Mouse (Mus musculus) MEL (cell line): Measurements from ENCODE around the gene Brsk2. TPM values are rescaled to one million over a fixed set of nuclear protein-coding genes. Genes with fewer than 3 reads are reported as not detected.

Experiments used
- DNase-seq: peaks from one replicate; pipeline ENCODE4 v3.0.0; 2011; ENCODE audit warnings: low read depth, low spot score
- H3K27ac ChIP-seq: 2 replicates; pipeline ENCODE4 v1.5.1; 2012; ENCODE audit warnings: low read depth, mild to moderate bottlenecking, control low read depth, low read length, moderate library complexity; ENCODE audit not compliant: control insufficient read depth
- H3K27me3 ChIP-seq, 2 experiments: fragments of 150-350 bp in 1 of 2; sonication (generic) in 1 of 2; 2 replicates each; pipeline ENCODE4 v1.6.1; 2012; ENCODE audit warnings: low read length in 2 of 2, mild to moderate bottlenecking in 2 of 2, improper control_type of control experiment in 1 of 2, moderate library complexity in 1 of 2; ENCODE audit not compliant: insufficient read depth in 2 of 2, control insufficient read depth in 1 of 2
- H3K36me3 ChIP-seq, 2 experiments: 2 replicates each; pipeline ENCODE4 v1.6.1; 2012 to 2014; ENCODE audit warnings: low read length in 2 of 2, improper control_type of control experiment in 1 of 2, inconsistent platforms in 1 of 2, mild to moderate bottlenecking in 1 of 2; ENCODE audit not compliant: insufficient read depth in 2 of 2, control insufficient read depth in 1 of 2
- H3K4me1 ChIP-seq, 2 experiments: fragments of 150-350 bp in 1 of 2; sonication (generic) in 1 of 2; 2 replicates each; pipeline ENCODE4 v1.6.1; 2012; ENCODE audit warnings: low read length in 2 of 2, improper control_type of control experiment in 1 of 2, mild to moderate bottlenecking in 1 of 2; ENCODE audit not compliant: insufficient read depth in 2 of 2, control insufficient read depth in 1 of 2
- H3K4me3 ChIP-seq, 2 experiments: fragments of 150-350 bp in 1 of 2; sonication (generic) in 1 of 2; 2 replicates each; pipeline ENCODE4 v1.5.1; 2012; ENCODE audit warnings: low read depth in 2 of 2, low read length in 2 of 2, mild to moderate bottlenecking in 2 of 2, moderate library complexity in 2 of 2, control low read depth in 1 of 2, improper control_type of control experiment in 1 of 2; ENCODE audit not compliant: control insufficient read depth in 1 of 2, insufficient read depth in 1 of 2
- H3K79me2 ChIP-seq: 2 replicates; pipeline ENCODE4 v1.6.1; 2012; ENCODE audit warnings: mild to moderate bottlenecking, low read length, moderate library complexity; ENCODE audit not compliant: control insufficient read depth, poor library complexity, insufficient read depth
- H3K9ac ChIP-seq: 2 replicates; pipeline ENCODE4 v1.6.1; 2012; ENCODE audit warnings: low read depth, mild to moderate bottlenecking, control low read depth, low read length, moderate library complexity; ENCODE audit not compliant: control insufficient read depth, poor library complexity, severe bottlenecking
- H3K9me3 ChIP-seq: fragments of 150-350 bp; sonication (generic); replicated peaks from 2 replicates; pipeline ENCODE4 v1.6.1; 2012; ENCODE audit warnings: mild to moderate bottlenecking, low read length, improper control_type of control experiment, moderate library complexity; ENCODE audit not compliant: insufficient read depth
- CHD1 ChIP-seq: IDR thresholded peaks from 2 replicates; pipeline ENCODE4 v1.6.1; 2012; ENCODE audit warnings: low read depth, mild to moderate bottlenecking, inconsistent platforms, low read length, improper control_type of control experiment
- CHD2 ChIP-seq: IDR thresholded peaks from 2 replicates; pipeline ENCODE4 v1.6.1; 2011; ENCODE audit warnings: low read length, improper control_type of control experiment
- ELF1 ChIP-seq: IDR thresholded peaks from 2 replicates; pipeline ENCODE4 v1.6.1; 2014; ENCODE audit warnings: low read depth, mild to moderate bottlenecking, inconsistent platforms, low read length, improper control_type of control experiment, moderate library complexity
- EP300 ChIP-seq, 2 experiments: IDR thresholded peaks; 2 replicates each; pipeline ENCODE4 v1.6.1; 2011; ENCODE audit warnings: improper control_type of control experiment in 2 of 2, low read length in 2 of 2, low read depth in 1 of 2, mild to moderate bottlenecking in 1 of 2
- ETS1 ChIP-seq: IDR thresholded peaks from 2 replicates; pipeline ENCODE4 v1.6.1; 2012; ENCODE audit warnings: low read depth, mild to moderate bottlenecking, inconsistent platforms, low read length, improper control_type of control experiment, moderate library complexity
- HCFC1 ChIP-seq: IDR thresholded peaks from 2 replicates; pipeline ENCODE4 v1.6.1; 2012; ENCODE audit warnings: low read depth, mild to moderate bottlenecking, inconsistent platforms, low read length, improper control_type of control experiment, moderate library complexity
- MAZ ChIP-seq: IDR thresholded peaks from 2 replicates; pipeline ENCODE4 v1.6.1; 2012; ENCODE audit warnings: low read depth, mild to moderate bottlenecking, inconsistent platforms, low read length, improper control_type of control experiment
- MEF2A ChIP-seq: IDR thresholded peaks from 2 replicates; pipeline ENCODE4 v1.6.1; 2014; ENCODE audit warnings: low read depth, mild to moderate bottlenecking, inconsistent platforms, low read length, improper control_type of control experiment; ENCODE audit not compliant: poor library complexity, insufficient replicate concordance, severe bottlenecking; ENCODE audit errors: extremely low read depth
- MXI1 ChIP-seq: IDR thresholded peaks from 2 replicates; pipeline ENCODE4 v1.6.1; 2011; ENCODE audit warnings: mild to moderate bottlenecking, low read depth, low read length, improper control_type of control experiment
- NELFE ChIP-seq: IDR thresholded peaks from 2 replicates; pipeline ENCODE4 v1.6.1; 2011; ENCODE audit warnings: low read depth, low read length, improper control_type of control experiment
- NRF1 ChIP-seq: IDR thresholded peaks from 2 replicates; pipeline ENCODE4 v1.6.1; 2014; ENCODE audit warnings: low read depth, mild to moderate bottlenecking, inconsistent platforms, low read length, improper control_type of control experiment, moderate library complexity; ENCODE audit not compliant: poor library complexity, insufficient read depth, severe bottlenecking
- POLR2A ChIP-seq, 2 experiments: IDR thresholded peaks; 2 replicates each; pipeline ENCODE4 v1.6.1; 2011 to 2012; ENCODE audit warnings: low read length in 2 of 2, mild to moderate bottlenecking in 2 of 2, control low read depth in 1 of 2, improper control_type of control experiment in 1 of 2, low read depth in 1 of 2, moderate library complexity in 1 of 2; ENCODE audit not compliant: control insufficient read depth in 1 of 2, insufficient read depth in 1 of 2, poor library complexity in 1 of 2
- POLR2AphosphoS2 ChIP-seq: IDR thresholded peaks from 2 replicates; pipeline ENCODE4 v1.6.1; 2011; ENCODE audit warnings: low read length, improper control_type of control experiment
- RAD21 ChIP-seq: IDR thresholded peaks from 2 replicates; pipeline ENCODE4 v1.6.1; 2011; ENCODE audit warnings: mild to moderate bottlenecking, low read depth, low read length, improper control_type of control experiment
- SIN3A ChIP-seq: IDR thresholded peaks from 2 replicates; pipeline ENCODE4 v1.6.1; 2012; ENCODE audit warnings: low read length, improper control_type of control experiment, inconsistent platforms
- TAL1 ChIP-seq: IDR thresholded peaks from 2 replicates; pipeline ENCODE4 v1.6.1; 2012; ENCODE audit warnings: mild to moderate bottlenecking, inconsistent platforms, low read length, moderate library complexity, mixed read lengths
- TBP ChIP-seq: IDR thresholded peaks from 2 replicates; pipeline ENCODE4 v1.8.0; 2011; ENCODE audit warnings: low read depth, low read length, improper control_type of control experiment
- TCF12 ChIP-seq: IDR thresholded peaks from 2 replicates; pipeline ENCODE4 v1.6.1; 2014; ENCODE audit warnings: low read depth, mild to moderate bottlenecking, inconsistent platforms, low read length, improper control_type of control experiment, moderate library complexity
- USF2 ChIP-seq, 2 experiments: IDR thresholded peaks; 2 replicates each; pipeline ENCODE4 v1.6.1; 2011 to 2012; ENCODE audit warnings: improper control_type of control experiment in 2 of 2, low read length in 2 of 2, borderline replicate concordance in 1 of 2, inconsistent platforms in 1 of 2, low read depth in 1 of 2, mild to moderate bottlenecking in 1 of 2; ENCODE audit not compliant: insufficient read depth in 1 of 2
- ZKSCAN1 ChIP-seq: IDR thresholded peaks from 2 replicates; pipeline ENCODE4 v1.6.1; 2012; ENCODE audit warnings: low read depth, mild to moderate bottlenecking, inconsistent platforms, low read length, improper control_type of control experiment, moderate library complexity
- ZNF384 ChIP-seq: IDR thresholded peaks from 2 replicates; pipeline ENCODE4 v1.6.1; 2012; ENCODE audit warnings: low read depth, mild to moderate bottlenecking, inconsistent platforms, low read length, improper control_type of control experiment
- polyA plus RNA-seq, 2 experiments: library from polyadenylated mRNA; stranded (reverse) in 1 of 2; unstranded in 1 of 2; fragments of >175 nt in 1 of 2; fragments of >200 nt in 1 of 2; gene quantifications; 2 replicates each; pipeline versions ENCODE4 v1.2.1 to v1.2.4; 2012; ENCODE audit warnings: low replicate concordance in 2 of 2, low read depth in 1 of 2; ENCODE audit not compliant: insufficient read length in 2 of 2, insufficient read depth in 1 of 2, missing spikeins in 1 of 2
- total RNA-seq: library from RNA; depleted of rRNA; stranded (reverse); fragments of 300-350 nt; gene quantifications from 2 replicates; pipeline ENCODE4 v1.2.3, GENCODE M21; 2012; rRNA removed

Gene Brsk2
- total RNA-seq: 0.19 and 0.39 TPM in 2 replicates
- polyA plus RNA-seq: under 1 TPM in 1 of 2 experiments, not detected in 1; 0.13 TPM

GRCm38 (mm10) chr7:141948906-141949798 is at the start of gene Brsk2:
Gene Brsk2 (plus strand): TSS chr7:141949751.
- no peak for TF ChIP-seq CHD1
- no peak for DNase-seq
- no peaks in the 10 kb centered on the region for H3K36me3 ChIP-seq
- peaks cover 0 to 1% of the 10 kb centered on the region in 2 experiments; a peak in 1 of 4 replicates for H3K27me3 ChIP-seq
- no peak within 1 kb of the TSS for H3K4me3 ChIP-seq
- H3K79me2 ChIP-seq: no peaks in the 10 kb centered on the region
- H3K4me1 ChIP-seq: no peaks in the 10 kb centered on the region
- H3K9ac ChIP-seq: no peak within 1 kb of the TSS
- no peaks in the 10 kb centered on the region for H3K9me3 ChIP-seq
- no peak within 1 kb of the TSS for H3K27ac ChIP-seq

DNA sequence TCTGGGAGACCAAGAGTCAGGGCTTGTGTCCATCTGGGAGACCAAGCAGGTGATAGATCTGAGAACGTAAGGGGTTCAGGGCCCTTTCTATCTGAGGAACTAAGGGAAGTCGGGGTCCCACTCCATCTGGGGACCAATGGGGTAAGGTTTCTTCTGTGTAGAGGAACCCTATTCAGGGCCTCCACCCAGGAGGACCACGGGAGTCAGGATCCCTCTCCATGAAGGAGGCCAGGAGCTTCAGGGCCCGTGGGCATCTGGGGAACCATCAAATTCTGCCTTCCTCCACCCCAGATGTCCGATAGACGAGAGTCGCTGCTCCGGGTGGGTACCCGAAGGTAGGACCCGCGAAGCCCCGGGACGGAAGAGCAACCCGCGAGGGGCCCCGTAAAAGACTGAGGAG is 47.7 kb upstream of the Brsk2 start:
- Histone ChIP-seq H3K9ac (peak overlapping the region; percentile 93), H3K27me3 (no peaks in the 10 kb centered on the region), H3K9me3 (no peaks in the 10 kb centered on the region), H3K4me1 (peaks cover 8 to 26% of the 10 kb centered on the region in 2 experiments), H3K79me2 (peaks cover 45% of the 10 kb centered on the region), H3K4me3 (peak overlapping the region; percentile 87 to 92), H3K36me3 (peaks cover 0 to 24% of the 10 kb centered on the region in 2 experiments; a peak in 3 of 4 replicates), H3K27ac (peak overlapping the region; percentile 57)
- TF ChIP-seq MXI1 (peak; percentile 18; the same call in 1 of the 2 replicates), NELFE (no peak), CHD1 (0 out of 2 replicates have a peak, but pooled peaks have one; percentile 44)
- DNase-seq: peak; percentile 59

- no peaks in the 10 kb centered on the region for H3K9me3 ChIP-seq
- peak overlapping the region; percentile 93 for H3K9ac ChIP-seq
- H3K27me3 ChIP-seq: no peaks in the 10 kb centered on the region
- DNase-seq: peak; percentile 99
- H3K36me3 ChIP-seq: peaks cover 0 to 24% of the 10 kb centered on the region in 2 experiments; a peak in 3 of 4 replicates
- peak overlapping the region; percentile 87 to 92 for H3K4me3 ChIP-seq
- peak overlapping the region; percentile 57 for H3K27ac ChIP-seq
- peaks cover 8 to 26% of the 10 kb centered on the region in 2 experiments for H3K4me1 ChIP-seq
- peaks cover 41% of the 10 kb centered on the region for H3K79me2 ChIP-seq
- TF ChIP-seq ETS1: peak; percentile 58; the same call in 1 of the 2 replicates
- TF ChIP-seq POLR2A (IDR thresholded peaks at IDR 0.05; ENCODE audit: control insufficient read depth in 1 of 2, insufficient read depth in 1 of 2, low read depth in 1 of 2, low read length in 2 of 2, poor library complexity in 1 of 2): peak; percentile 76 to 89
- TF ChIP-seq HCFC1: peak; percentile 79
- peak; percentile 52; the same call in 1 of the 2 replicates for TF ChIP-seq MAZ
- TF ChIP-seq EP300 (IDR thresholded peaks at IDR 0.05; ENCODE audit: low read depth in 1 of 2, low read length in 2 of 2): peak in 1 of 2 experiments; percentile 44; a peak in 2 of 4 replicates
- TF ChIP-seq MEF2A: no peak
- 0 out of 2 replicates have a peak, but pooled peaks have one; percentile 21 for TF ChIP-seq CHD1
- TF ChIP-seq TBP: peak; percentile 86
- peak; percentile 91 for TF ChIP-seq NELFE
- no peak for TF ChIP-seq CHD2
- TF ChIP-seq RAD21: no peak
- TF ChIP-seq ZKSCAN1: no peak
- TF ChIP-seq POLR2AphosphoS2: peak; percentile 87
- no peak for TF ChIP-seq USF2 (IDR thresholded peaks at IDR 0.05; ENCODE audit: borderline replicate concordance in 1 of 2, insufficient read depth in 1 of 2, low read depth in 1 of 2, low read length in 2 of 2)
- TF ChIP-seq TAL1: no peak
- TF ChIP-seq TCF12: peak; percentile 60
- no peak for TF ChIP-seq ZNF384
- peak; percentile 73 for TF ChIP-seq ELF1
- peak; percentile 87 for TF ChIP-seq SIN3A
- TF ChIP-seq MXI1: peak; percentile 69
- TF ChIP-seq NRF1: peak; percentile 92
Observed at GRCm38 (mm10) chr7:141902269-141902729, 47.3 kb upstream of the Brsk2 start.
